Mouse (Mus musculus) liver, postnatal 0 days (tissue): ENCODE measurements at regions not wholly inside any gene's neighbourhood (a gene's known extent, or its start where the extent isn't known, plus 50 kb on each side); places are given as distances from the start of the nearest gene placed in this dataset.

ENCODE experiments used
- CTCF ChIP-seq: sonication (generic); IDR thresholded peaks from 2 replicates; pipeline ENCODE4 v1.5.1; 2016; ENCODE audit warnings: antibody characterized with exemption, low read depth
- EP300 ChIP-seq: IDR thresholded peaks from 2 replicates; pipeline ENCODE4 v1.6.1; 2016; ENCODE audit warnings: antibody characterized with exemption, low read depth, mild to moderate bottlenecking

DNA sequence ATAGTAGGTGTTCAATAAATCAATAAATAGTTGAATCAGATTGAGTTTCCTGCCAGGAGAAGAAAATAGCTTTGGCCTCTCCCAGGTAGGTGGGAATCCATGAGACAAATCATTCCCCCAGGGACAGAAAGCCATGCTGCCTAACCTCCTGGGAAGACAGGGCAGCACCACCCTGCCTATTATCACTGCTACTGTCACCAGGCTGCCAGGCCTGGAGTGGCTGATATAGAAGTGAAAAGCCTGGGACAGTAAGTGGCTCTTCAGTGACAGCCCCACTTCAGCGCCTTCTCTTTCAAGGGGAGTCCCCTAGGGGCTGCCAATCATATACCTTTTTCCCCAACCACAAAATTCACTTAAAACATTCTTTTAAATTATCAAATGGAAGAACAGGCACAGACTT lies 275.4 kb upstream of the Plxna2 start:
- no peak for TF ChIP-seq CTCF
- no peak for TF ChIP-seq EP300
